Mouse (Mus musculus) cerebellum, postnatal 36 days (tissue): Measurements from ENCODE around the gene Kmt2b.
A peak's percentile ranks its signal among the peaks of the same experiment; 100 is the strongest.

ENCODE experiments used
- DNase-seq, 2 experiments: peaks; one replicate each; pipeline ENCODE4 v3.0.0; 2021 to 2022; ENCODE audit warnings: mixed read lengths in 2 of 2

Kmt2b gene

GRCm38 (mm10) chr7:30599933-30600353 lies 11.4 kb upstream of the Kmt2b start:
- peak; percentile 97 for DNase-seq

- no peak for DNase-seq
These were observed 10.3 kb upstream of the Kmt2b start, which contains the start of gene Zbtb32 for GRCm38 (mm10) chr7:30598786-30599185. Zbtb32 (minus strand) TSS chr7:30598909.

GRCm38 (mm10) chr7:30596811-30597210 lies 8.3 kb upstream of the Kmt2b start:
- DNase-seq = no peak

GRCm38 (mm10) chr7:30596093-30596492 lies 7.6 kb upstream of the Kmt2b start:
- DNase-seq = no peak

DNA sequence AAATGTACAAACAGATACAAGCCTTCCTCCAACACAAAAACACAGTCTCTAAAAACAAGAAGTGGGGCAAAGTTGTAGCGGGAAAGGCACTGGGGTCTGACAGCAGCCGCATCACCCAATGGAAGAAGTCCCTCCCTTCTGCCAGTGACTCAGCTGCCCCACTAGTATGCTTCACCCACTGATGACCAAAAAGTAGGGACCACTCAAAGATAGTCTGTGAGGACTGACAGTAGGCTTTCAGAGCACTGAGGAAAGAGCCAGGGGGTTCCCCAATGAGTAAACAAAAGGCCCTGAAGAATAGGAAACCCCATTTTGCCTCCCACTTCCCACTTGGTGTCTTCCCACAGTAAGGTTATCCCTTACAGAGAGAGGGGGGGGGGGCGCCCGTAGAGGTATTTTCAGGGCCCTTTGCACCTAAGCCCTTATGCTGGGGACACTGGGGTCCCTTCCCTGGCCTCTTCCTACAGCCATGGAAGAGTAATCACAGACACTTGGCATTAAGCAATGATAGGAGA lies 6.0 kb upstream of the Kmt2b start:
- DNase-seq = no peak

DNA sequence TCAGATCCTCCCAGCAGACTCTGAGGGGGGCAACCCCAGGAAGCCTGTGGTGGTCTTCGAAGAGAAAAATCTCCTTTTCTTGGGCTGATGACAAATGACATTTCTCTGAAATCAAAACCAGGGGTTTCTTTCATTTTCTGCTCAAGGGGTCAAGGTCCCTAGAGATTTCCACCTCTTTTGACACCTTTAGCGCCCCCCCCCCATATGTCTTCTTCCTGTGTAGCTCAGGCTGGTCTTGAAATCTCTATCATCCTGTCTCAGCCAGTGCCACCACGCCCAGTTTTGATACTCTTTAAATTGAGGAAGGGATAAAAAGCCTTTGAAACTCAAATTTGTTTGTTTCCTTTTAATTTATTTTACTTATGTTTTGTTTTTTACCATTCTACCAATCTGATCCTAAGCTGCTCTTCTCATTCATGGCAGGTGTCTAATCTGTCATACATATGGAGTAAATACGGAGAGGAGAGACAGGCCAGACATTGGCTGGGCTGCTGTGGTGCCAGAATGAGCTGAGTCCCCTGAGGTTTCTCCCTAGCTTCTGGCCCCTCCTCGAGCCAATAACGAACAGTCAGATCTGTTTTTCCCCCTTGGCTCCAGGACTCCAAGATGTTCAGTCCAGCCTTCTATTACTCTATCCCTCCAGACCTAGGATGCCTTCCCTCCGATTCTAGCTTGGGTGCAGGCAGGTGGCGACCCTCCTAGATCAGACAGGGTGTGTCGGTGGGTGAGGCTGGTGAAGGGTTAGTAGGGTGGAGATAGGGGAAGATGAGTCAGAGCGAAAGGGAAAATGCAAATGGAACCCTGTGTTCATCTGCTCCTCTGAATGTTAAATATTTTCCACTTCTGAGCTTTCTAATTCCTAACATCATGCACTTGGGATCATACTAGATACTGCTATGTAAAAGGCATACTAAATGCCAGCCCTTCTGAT lies 5.3 kb upstream of the Kmt2b start:
- no peak for DNase-seq

DNA sequence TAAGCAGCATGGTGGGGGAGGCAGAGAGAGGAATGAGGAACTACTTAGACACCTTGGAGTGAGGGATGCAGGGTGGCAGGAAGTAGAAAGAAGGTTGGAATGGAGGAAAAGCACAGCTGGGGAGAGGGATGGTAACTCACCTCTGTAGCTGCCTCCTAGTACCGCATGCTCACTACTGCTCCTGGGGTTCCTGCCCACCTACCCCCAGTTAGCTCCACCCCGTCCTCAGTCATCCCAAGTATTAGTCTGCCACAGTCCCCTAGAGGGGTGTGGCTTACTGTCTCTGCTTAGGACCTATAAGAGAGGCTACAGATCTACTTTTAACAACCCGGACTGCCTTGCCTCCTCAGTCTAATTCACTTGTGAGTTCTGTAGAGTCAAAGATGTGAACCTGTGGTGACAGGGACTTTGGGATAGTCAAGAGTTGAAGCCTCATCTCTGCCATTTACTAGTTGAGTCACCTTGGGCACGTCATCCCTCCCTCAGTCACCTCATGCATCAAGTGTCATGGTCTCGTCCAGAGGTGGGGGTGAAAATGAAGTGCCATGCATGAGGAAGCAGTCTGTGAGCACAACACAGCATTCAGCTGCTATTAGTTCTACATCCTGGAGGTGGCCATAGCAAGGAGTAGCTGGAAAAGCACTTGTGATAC lies 4.4 kb upstream of the Kmt2b start:
- no peak for DNase-seq

DNA sequence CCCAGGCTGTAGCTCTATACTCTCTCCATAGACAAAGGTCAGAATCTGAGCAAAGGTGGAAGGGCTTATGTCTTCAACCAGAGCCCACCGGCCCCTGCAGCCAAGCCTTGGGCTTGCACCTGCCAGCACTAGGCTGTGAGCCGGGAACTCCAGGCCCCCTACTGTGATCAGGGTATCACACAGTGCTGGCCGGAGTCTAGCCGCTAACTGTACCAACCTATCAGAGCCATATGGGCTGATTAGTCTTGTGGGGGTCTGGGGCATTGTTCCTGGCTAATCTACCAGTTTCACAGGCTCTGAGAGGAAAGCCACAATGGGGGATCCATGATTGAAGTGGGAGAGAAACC lies 3.1 kb upstream of the Kmt2b start:
- no peak for DNase-seq

DNA sequence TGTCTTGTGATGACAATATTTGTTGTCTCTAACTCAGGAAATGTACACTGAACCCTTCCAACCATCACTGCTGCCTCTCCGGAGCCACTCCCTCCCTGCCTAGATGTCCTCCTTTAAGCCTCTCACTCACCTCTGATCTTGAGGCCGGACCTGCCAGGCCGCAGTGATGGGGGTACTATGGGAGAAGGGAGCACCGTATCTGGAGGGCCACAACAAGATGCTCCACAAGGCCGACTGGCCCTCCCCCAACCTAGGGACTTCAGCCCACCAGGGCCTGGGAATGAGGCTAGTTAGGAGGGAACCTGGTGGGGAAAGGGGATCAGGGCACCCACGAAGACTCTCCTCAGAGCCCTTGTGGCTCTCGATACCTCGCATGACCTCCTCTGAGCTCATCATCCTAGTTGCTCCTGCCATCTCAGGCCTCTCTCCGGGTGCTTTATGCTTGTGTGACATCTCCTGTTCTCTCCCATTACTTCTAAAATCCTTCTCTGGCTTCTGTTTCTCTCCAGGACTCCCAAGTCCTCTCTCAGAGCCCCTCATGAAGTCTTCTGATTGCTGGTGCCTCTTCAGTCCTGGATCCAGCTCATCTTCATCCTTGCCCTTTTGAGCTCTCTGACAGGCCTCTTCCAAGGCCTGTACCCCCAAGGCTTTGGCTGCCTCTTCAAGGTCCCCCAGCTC lies 2.5 kb upstream of the Kmt2b start:
- DNase-seq = no peak

GRCm38 (mm10) chr7:30589435-30590301 lies 1.1 kb upstream of the Kmt2b start:
- peak; percentile 83 to 84 for DNase-seq

DNA sequence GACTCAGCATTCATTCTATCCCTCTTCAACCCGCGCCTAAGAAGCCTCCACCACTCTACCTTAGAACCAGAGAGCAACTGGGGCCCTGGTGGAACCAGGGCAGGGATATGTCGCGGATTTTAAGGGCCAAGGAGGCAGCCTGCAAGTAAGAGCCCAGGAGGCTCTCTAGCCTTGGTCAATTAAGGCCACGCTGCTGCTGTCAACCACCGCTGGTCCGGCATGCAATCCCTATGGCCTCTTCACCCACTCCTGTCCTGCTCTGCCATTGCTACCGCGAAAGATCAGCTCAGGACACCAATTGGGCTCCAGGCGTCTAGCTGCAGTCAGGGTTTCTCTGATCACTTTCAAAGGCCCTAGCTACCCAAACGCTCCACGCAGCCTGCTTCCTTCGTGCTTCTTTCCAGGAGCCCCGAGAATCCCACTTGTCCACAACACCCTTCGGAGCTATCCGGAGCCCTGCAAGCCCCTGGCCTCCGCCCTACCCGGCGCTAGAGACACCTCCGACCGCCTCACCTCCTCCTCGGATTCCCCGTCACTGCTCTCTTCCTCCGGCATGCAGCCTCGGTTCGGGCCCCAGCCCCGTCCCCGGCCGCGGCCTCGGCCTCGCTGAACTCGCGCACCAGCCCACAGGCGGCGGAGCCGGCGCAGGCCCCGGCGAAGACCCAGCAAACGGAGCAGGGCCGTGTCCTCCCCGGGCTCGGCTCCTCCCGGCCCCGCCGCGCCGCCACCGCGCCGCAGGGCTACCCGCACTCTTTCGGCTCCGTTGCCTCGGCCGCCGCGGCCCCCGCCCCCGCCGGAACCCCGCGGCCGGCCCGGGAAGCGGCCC lies 471 bp downstream of the Kmt2b start:
- no peak for DNase-seq

- no peak for DNase-seq
These were observed 2.0 kb downstream of the Kmt2b start for GRCm38 (mm10) chr7:30586455-30587020.

- no peak for DNase-seq
These were observed 3.4 kb downstream of the Kmt2b start for GRCm38 (mm10) chr7:30585170-30585569.

DNA sequence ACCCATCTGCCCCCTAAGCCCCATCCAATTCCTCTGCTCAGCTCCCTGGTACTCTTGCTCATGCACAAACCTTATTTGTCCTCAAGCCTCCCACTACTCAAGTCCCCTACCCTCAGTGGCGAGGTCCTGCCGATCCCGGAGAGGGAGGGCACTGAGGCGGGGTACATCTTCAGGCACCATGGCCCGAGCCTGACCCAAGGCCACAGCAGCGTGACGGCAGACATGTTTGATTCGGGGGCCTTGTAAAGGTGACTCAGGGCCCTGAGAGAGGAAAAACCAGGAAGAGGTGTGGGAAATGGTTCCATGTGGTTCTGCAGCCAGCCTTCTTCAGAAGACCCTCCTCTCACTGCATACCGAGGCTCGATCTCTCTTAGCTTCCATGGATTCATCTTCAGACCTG lies 4.2 kb downstream of the Kmt2b start:
- DNase-seq = no peak

DNA sequence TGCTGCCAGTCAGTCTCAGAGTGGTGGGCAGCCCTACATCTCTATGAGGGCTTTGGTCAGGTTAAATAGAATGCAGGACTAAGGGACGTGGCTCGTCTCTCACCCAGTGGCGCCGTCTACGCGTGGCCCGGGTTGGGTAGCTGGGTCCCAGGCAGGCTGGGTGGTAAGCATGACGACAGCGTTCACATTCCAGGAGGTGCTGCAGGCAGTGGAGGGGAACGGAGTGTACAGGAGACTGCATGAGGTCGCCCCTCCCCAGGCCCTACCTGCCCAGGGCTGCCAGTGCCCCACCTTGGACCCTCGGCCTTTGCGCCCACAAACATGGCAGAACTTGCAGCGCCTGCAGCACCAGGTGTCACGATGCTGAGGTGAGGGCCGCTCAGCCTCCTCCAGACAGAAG lies 7.0 kb downstream of the Kmt2b start:
- DNase-seq = no peak

DNA sequence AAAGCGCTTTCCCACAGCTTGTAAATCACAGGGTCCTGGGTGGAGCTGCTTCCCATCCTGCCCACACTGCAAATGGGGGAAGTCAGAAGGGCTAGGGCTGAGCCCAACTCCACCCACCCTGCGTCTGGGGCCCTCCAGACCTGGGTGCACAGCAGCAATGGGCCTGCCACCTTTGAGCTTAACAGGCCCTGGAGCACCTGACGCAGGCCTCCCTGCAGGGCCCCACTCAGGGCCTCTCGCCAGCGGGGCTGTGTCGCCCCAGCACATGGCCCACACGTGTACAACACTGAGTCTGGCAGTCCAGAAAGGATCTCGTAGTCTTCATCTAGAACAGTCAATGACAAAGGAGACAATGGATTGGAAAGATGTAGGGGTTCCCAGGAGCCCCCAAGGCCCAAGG lies 8.6 kb downstream of the Kmt2b start:
- DNase-seq = no peak

GRCm38 (mm10) chr7:30572969-30573368 lies 15.6 kb downstream of the Kmt2b start:
- DNase-seq = peak; percentile 85

GRCm38 (mm10) chr7:30572389-30572788 lies 16.1 kb downstream of the Kmt2b start:
- DNase-seq = no peak

- no peak for DNase-seq
These were observed 21.0 kb downstream of the Kmt2b start for GRCm38 (mm10) chr7:30567555-30567954.

- DNase-seq = no peak
These were observed 22.5 kb downstream of the Kmt2b start for GRCm38 (mm10) chr7:30566033-30566432.

- DNase-seq = no peak
These were observed 23.5 kb downstream of the Kmt2b start, which contains the start of gene Igflr1 for GRCm38 (mm10) chr7:30564970-30565571. Igflr1 (plus strand) TSS chr7:30565427.
